Mouse (Mus musculus): Measurements from ENCODE around the gene Slco2b1. TPM values are rescaled to one million over a fixed set of nuclear protein-coding genes. Genes with fewer than 3 reads are reported as not detected.

Gene Slco2b1
- polyA plus RNA-seq, 1 experiment = 28.3 TPM

DNA sequence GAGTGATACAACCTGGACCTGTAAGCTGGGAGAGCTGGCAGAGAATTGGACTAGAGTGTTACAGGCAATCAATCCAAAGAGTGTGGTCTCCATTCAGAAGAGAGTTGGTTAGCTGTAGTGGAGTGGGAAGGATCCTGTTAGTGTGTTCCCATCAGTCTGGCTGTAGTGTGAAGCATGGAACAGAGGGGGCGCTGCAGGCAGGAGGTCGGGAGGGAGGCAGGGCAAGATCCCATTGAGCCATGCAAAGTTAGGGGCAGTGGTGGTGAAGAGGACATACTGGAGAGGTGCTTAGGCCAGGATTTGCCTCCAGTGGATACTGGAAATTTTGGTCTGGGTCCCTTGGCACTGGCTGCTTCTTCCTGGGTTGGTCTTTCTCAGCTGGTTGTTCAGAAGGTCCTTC, 92.9 kb downstream of the Slco2b1 start:
- no peaks in the 10 kb centered on the region for H3K36me3 ChIP-seq (ENCODE audit: control insufficient read depth, insufficient read depth, low read length)
- 71% methylated on average over 2 of the region's 2 CpGs for WGBS
- H3K27me3 ChIP-seq (ENCODE audit: control insufficient read depth, insufficient read depth, low read length) = peaks cover 11% of the 10 kb centered on the region; the same call in 1 of the 2 replicates
- H3K4me3 ChIP-seq (ENCODE audit: low read depth, low read length) = no peak overlapping the region
- no peaks in the 10 kb centered on the region for H3K4me1 ChIP-seq (ENCODE audit: control insufficient read depth, insufficient read depth, insufficient read length, low read length)
- TF ChIP-seq CTCF (IDR thresholded peaks at IDR 0.05; ENCODE audit: extremely low read depth, insufficient read length, insufficient replicate concordance, low read depth, low read length) (no peak), POLR2A (IDR thresholded peaks at IDR 0.05; ENCODE audit: low read depth, low read length) (no peak)
- H3K27ac ChIP-seq (ENCODE audit: insufficient read depth, low read depth, low read length) = no peak overlapping the region

Other genes with a start within 250 kb of the Slco2b1 start
- 0.13 and 0.27 TPM in 2 replicates for gene Klhl35, start 245.3 kb downstream of the Slco2b1 start, polyA plus RNA-seq (2012; rRNA removed)
- 139 and 203 TPM in 2 replicates for gene Rps3, start 227.6 kb downstream of the Slco2b1 start, polyA plus RNA-seq (2012; rRNA removed)
- gene Arrb1, start 175.9 kb downstream of the Slco2b1 start, polyA plus RNA-seq (2012; rRNA removed) = 34.3 and 66.7 TPM in 2 replicates
- gene Tpbgl, start 84.2 kb downstream of the Slco2b1 start, polyA plus RNA-seq (2012; rRNA removed) = 2.7 and 2.8 TPM in 2 replicates
- gene Olfr520, start 18.9 kb upstream of the Slco2b1 start, polyA plus RNA-seq (2012; rRNA removed) = not detected in 2 replicates
- not detected in 2 replicates for gene Olfr521, start 52.2 kb upstream of the Slco2b1 start, polyA plus RNA-seq (2012; rRNA removed)
- gene Neu3, start 117.1 kb upstream of the Slco2b1 start, polyA plus RNA-seq (2012; rRNA removed) = 0.82 and 1.3 TPM in 2 replicates
- gene Xrra1, start 147.8 kb upstream of the Slco2b1 start, polyA plus RNA-seq (2012; rRNA removed) = 0.05 TPM in 1 of 2 replicates, not detected in the other
- gene Spcs2, start 152.1 kb upstream of the Slco2b1 start, polyA plus RNA-seq (2012; rRNA removed) = 6.3 and 12.0 TPM in 2 replicates